Mouse (Mus musculus): ENCODE data around the gene Pigp. TPM values are rescaled to one million over a fixed set of nuclear protein-coding genes. Genes with fewer than 3 reads are reported as not detected.

Pigp gene
- total RNA-seq (2021): 100 to 1,000 TPM; 149 to 161 TPM
- long read RNA-seq, experiment 1, transcript Pigp-202 (5 exons, 745 nt): major isoform, 93 of 111 reads
- long read RNA-seq, experiment 1, transcript Pigp-203 (5 exons, 966 nt): minor isoform, 8 of 111 reads
- long read RNA-seq, experiment 1, partial matches to known transcripts: 0 of 111 reads
- long read RNA-seq, experiment 1, other reads (novel, unspliced or antisense): 6 of 111 reads
- long read RNA-seq, experiment 2, transcript Pigp-203 (5 exons, 966 nt): minor isoform, 7 of 123 reads
- long read RNA-seq, experiment 2, transcript Pigp-202 (5 exons, 745 nt): major isoform, 106 of 123 reads
- long read RNA-seq, experiment 2, partial matches to known transcripts: 0 of 123 reads
- long read RNA-seq, experiment 2, other reads (novel, unspliced or antisense): 7 of 123 reads

- peak; percentile 42 for TF ChIP-seq CTCF (IDR thresholded peaks at IDR 0.05)
- intact Hi-C loops (cut with DNase I): loop anchor here (5.0 kb wide), 2 partner anchors 59 to 156 kb away; partner anchors contain the start of genes Hlcs and Vps26c
Measured at GRCm38 (mm10) chr16:94371301-94371931, at the start of gene Pigp. Gene Pigp, minus strand, starts transcription at chr16:94371842.

GRCm38 (mm10) chr16:94420498-94420897, 48.9 kb upstream of the Pigp start:
- DNase-seq: no peak
- intact Hi-C loops (cut with DNase I): no loop called here
- TF ChIP-seq CTCF (IDR thresholded peaks at IDR 0.05): peak; percentile 48
- Histone ChIP-seq H3K4me3 (no peak overlapping the region), H3K27ac (no peak overlapping the region)

More at GRCm38 (mm10) chr16:94371301-94371931, at the start of gene Pigp:
- peak within 1 kb of the TSS; percentile 99 for H3K27ac ChIP-seq
- peak; percentile 78 for DNase-seq
- H3K4me3 ChIP-seq: peak within 1 kb of the TSS; percentile 91

GRCm38 (mm10) chr16:94414151-94414550, 42.5 kb upstream of the Pigp start:
- no peak for DNase-seq

GRCm38 (mm10) chr16:94412760-94413159, 41.1 kb upstream of the Pigp start:
- no peak overlapping the region for H3K4me3 ChIP-seq
- no peak overlapping the region for H3K27ac ChIP-seq
- no peak for TF ChIP-seq CTCF (IDR thresholded peaks at IDR 0.05)
- intact Hi-C loops (cut with DNase I): loop anchor here (5.0 kb wide), 1 partner anchor 45 kb away; no protein-coding TSS in a partner anchor
- DNase-seq: no peak

More at GRCm38 (mm10) chr16:94414151-94414550, 42.5 kb upstream of the Pigp start:
- intact Hi-C loops (cut with DNase I): loop anchor here (5.0 kb wide), 1 partner anchor 43 kb away; no protein-coding TSS in a partner anchor
- H3K4me3 ChIP-seq: no peak overlapping the region
- no peak for TF ChIP-seq CTCF (IDR thresholded peaks at IDR 0.05)
- H3K27ac ChIP-seq: no peak overlapping the region

DNA sequence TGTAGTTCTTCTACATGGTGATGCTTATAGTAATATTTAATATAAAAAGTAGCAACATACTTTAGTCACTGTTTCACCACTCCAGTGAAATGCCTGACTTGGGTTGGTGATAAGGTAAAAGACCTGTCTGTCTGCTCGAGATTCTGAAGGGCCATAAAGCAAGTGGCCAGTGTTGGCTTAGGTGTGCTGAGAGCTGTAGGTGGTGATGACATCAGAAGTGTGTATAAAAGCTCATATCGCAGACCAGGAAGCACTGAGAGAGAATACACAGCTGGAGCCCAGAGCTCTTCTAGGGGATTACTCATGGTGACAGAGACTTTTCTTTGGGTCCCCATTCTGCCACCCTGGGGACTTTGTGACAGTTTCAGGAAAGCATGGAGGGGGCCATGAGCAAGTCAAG, 40.6 kb upstream of the Pigp start:
- DNase-seq: no peak
- Histone ChIP-seq H3K27ac (no peak overlapping the region), H3K4me3 (no peak overlapping the region)
- intact Hi-C loops (cut with DNase I): loop anchor here (5.0 kb wide), 1 partner anchor 45 kb away; no protein-coding TSS in a partner anchor
- TF ChIP-seq CTCF (IDR thresholded peaks at IDR 0.05): no peak

DNA sequence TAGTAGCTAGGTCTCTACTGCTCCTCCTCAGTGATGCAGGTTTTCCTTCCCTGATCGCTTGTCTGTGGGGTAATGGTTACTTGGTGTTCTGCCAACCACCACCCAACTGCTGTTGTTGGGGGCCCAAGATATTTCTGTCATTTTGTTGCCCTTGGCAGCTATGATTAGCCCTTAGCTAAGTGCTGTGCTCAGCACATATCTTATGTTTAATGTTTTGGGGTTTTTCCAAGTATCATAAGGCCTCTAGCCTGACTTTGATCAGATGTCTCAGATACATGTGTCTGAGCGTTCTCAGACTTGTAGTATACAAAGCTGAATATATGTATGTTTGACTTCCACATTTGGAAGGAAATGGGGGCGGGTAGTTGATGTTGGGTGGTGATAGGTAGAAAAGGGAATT, 39.6 kb upstream of the Pigp start:
- peak; percentile 20 for DNase-seq
- intact Hi-C loops (cut with DNase I): loop anchor here (5.0 kb wide), 1 partner anchor 46 kb away; no protein-coding TSS in a partner anchor
- H3K27ac ChIP-seq: no peak overlapping the region; the same call in 1 of the 2 replicates
- no peak overlapping the region for H3K4me3 ChIP-seq
- TF ChIP-seq CTCF (IDR thresholded peaks at IDR 0.05): no peak

DNA sequence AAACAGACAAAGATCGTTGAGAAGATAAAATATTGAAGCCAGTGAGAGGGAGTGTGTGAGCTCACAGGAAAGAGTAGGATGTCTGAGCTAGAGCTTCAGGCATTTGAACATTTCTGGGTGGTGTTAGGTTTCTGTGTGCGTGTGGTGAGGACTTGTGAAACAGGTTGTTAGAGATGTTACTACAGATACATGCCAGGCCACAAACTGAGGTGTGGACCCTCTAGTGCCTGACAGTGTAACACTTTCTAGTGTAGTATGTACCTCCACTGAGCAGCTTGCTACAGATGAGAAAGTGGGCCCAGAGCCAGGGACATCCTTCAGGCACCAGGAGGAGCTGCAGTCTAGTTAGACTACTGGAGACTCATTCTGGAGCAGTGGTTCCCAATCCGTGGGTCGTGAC, 30.5 kb upstream of the Pigp start:
- intact Hi-C loops (cut with DNase I): no loop called here
- peak; percentile 14; the same call in 1 of the 2 replicates for TF ChIP-seq CTCF (IDR thresholded peaks at IDR 0.05)
- peak overlapping the region; percentile 85 for H3K27ac ChIP-seq
- peak; percentile 50 for DNase-seq
- no peak overlapping the region for H3K4me3 ChIP-seq

DNA sequence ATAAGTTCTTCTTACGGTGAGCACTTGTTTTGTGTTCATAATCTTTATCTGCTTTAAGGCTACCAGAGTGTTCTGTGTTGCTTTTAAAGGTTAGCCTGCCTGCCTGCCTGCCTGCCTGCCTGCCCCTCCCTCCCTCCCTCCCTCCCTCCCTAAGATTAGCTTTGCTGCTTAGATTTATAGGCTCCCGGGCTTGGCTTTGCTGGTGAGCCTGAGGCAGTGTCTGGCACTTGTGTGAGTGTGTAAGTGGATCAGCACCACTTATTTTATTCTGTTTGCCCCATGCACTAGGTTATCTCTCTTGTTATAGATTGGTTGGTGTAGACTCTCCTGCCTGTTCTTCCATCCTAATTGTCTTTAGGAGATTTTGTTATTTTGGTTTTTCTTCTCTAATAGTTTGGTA, 30.0 kb upstream of the Pigp start:
- DNase-seq: peak; percentile 63
- H3K27ac ChIP-seq: peak overlapping the region; percentile 85

GRCm38 (mm10) chr16:94399141-94399540, 27.5 kb upstream of the Pigp start:
- Histone ChIP-seq H3K27ac (peak overlapping the region; percentile 85), H3K4me3 (no peak overlapping the region)
- TF ChIP-seq CTCF (IDR thresholded peaks at IDR 0.05): no peak
- DNase-seq: peak; percentile 25
- intact Hi-C loops (cut with DNase I): no loop called here

More for the DNA sequence above, 30.0 kb upstream of the Pigp start:
- intact Hi-C loops (cut with DNase I): no loop called here
- no peak for TF ChIP-seq CTCF (IDR thresholded peaks at IDR 0.05)
- no peak overlapping the region for H3K4me3 ChIP-seq

- intact Hi-C loops (cut with DNase I): no loop called here
- no peak overlapping the region for H3K27ac ChIP-seq
- H3K4me3 ChIP-seq: no peak overlapping the region
- DNase-seq: no peak
- TF ChIP-seq CTCF (IDR thresholded peaks at IDR 0.05): no peak
Measured at GRCm38 (mm10) chr16:94396641-94397040, 25.0 kb upstream of the Pigp start.

DNA sequence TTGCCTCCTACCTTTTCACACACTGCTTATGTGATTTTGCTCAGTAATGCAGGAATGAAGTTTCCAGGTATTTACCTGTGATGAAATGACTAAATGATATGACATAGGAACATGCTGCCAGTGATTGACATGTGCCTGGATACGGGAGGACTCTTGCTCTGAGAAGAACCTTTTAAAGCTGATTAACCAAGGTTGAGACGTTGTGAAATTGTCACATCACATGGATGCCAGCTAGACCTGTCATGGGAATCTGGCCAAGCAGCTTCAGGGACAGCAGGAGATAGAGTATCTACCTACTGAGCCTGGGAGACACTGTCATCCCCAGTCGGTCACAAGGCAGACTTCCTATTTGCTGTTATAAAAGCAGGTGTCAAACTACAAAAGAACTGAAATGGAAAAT, 23.4 kb upstream of the Pigp start:
- DNase-seq: peak; percentile 26
- no peak for TF ChIP-seq CTCF (IDR thresholded peaks at IDR 0.05)
- Histone ChIP-seq H3K27ac (no peak overlapping the region), H3K4me3 (no peak overlapping the region)
- intact Hi-C loops (cut with DNase I): no loop called here

DNA sequence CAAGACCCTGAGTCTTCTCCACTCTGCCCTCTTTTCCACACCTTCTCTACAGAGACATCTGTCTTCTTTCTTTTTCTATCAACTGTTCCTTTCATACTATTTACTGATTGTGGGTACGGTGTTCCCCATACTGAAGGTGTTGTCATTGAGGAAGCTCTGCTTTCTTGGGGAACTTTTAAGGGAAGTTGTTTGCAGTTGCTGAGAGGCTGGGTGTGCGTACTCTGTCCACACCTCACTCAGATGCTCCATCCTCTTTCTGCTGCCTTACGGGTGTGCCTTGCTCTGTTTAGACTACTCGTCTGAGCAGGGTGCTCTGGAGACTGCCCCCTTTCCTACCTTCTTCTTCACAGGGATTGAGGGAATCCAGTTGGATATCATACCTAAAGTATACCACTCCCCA, 20.7 kb upstream of the Pigp start:
- TF ChIP-seq CTCF (IDR thresholded peaks at IDR 0.05): no peak

GRCm38 (mm10) chr16:94387690-94388089, 16.0 kb upstream of the Pigp start:
- no peak overlapping the region for H3K27ac ChIP-seq
- no peak for DNase-seq
- intact Hi-C loops (cut with DNase I): no loop called here
- no peak for TF ChIP-seq CTCF (IDR thresholded peaks at IDR 0.05)
- no peak overlapping the region for H3K4me3 ChIP-seq

More for the DNA sequence above, 20.7 kb upstream of the Pigp start:
- Histone ChIP-seq H3K27ac (no peak overlapping the region), H3K4me3 (no peak overlapping the region)
- DNase-seq: no peak
- intact Hi-C loops (cut with DNase I): no loop called here
